Mouse (Mus musculus): Measurements from ENCODE around the gene Plb1.

GRCm38 (mm10) chr5:32340246-32340645 is 107.7 kb downstream of the Plb1 start:
- TF ChIP-seq CTCF (IDR thresholded peaks at IDR 0.05; ENCODE audit: control insufficient read depth, insufficient read depth, insufficient read length) (no peak), MYOD1 (IDR thresholded peaks at IDR 0.05; ENCODE audit: control insufficient read depth, insufficient read length, low read depth) (no peak), USF1 (IDR thresholded peaks at IDR 0.05; ENCODE audit: low read depth) (no peak), MYOG (IDR thresholded peaks at IDR 0.05; ENCODE audit: control insufficient read depth, extremely low read depth, insufficient read length) (no peak)

All from C2C12 (cell line).